Comparison of ENCODE assay signal across 16 mouse cellular contexts in genomic region chr14:35356011-35356410, GRCm38 (mm10).
"Had no signal": no experiment of that assay in that cellular context is flagged by ENCODE, and none has a peak within 500 bp of the region (broad histone marks: within the 10 kb centered on the region; RNA-seq: fewer than 3 reads in every experiment).

No protein-coding gene starts in this region.

- H3K27me3 ChIP-seq: neural tube, embryonic 12.5 days; neural tube, embryonic 13.5 days; neural tube, embryonic 15.5 days; stomach, embryonic 15.5 days had no signal

- DNase-seq: right cerebral cortex, adult 18-20 months; right cerebral cortex, postnatal 14 days; right cerebral cortex, postnatal 25 days; right cerebral cortex, postnatal 4 days; spleen, adult 18-20 months; thymus, adult 18-20 months; thymus, adult 2 months; thymus, postnatal 14 days; thymus, postnatal 25 days; thymus, postnatal 36 days; thymus, postnatal 4 days had no signal

- H3K4me1 ChIP-seq: neural tube, embryonic 12.5 days; stomach, embryonic 15.5 days had no signal

- H3K36me3 ChIP-seq: neural tube, embryonic 12.5 days; neural tube, embryonic 13.5 days; neural tube, embryonic 15.5 days; stomach, embryonic 15.5 days had no signal

- H3K4me3 ChIP-seq: neural tube, embryonic 12.5 days; neural tube, embryonic 13.5 days; neural tube, embryonic 15.5 days; stomach, embryonic 15.5 days had no signal

- H3K9me3 ChIP-seq: neural tube, embryonic 12.5 days; neural tube, embryonic 13.5 days; neural tube, embryonic 15.5 days; stomach, embryonic 15.5 days had no signal

- H3K27ac ChIP-seq: neural tube, embryonic 12.5 days; neural tube, embryonic 13.5 days; neural tube, embryonic 15.5 days; stomach, embryonic 15.5 days; stomach, postnatal 0 days had no signal

- H3K4me2 ChIP-seq: neural tube, embryonic 12.5 days; neural tube, embryonic 13.5 days; neural tube, embryonic 15.5 days; stomach, embryonic 15.5 days had no signal

- H3K9ac ChIP-seq: neural tube, embryonic 12.5 days; neural tube, embryonic 13.5 days; neural tube, embryonic 15.5 days; stomach, embryonic 15.5 days had no signal
